Mouse (Mus musculus) brown adipose tissue, adult 24 weeks (tissue): ENCODE results near the gene Zc3h12d. TPM values are rescaled to one million over a fixed set of nuclear protein-coding genes. Genes with fewer than 3 reads are reported as not detected.
"Not testable (repeated sequence)": the region's sequence is repeated elsewhere in the genome, so short reads cannot be mapped to it uniquely, and the experiment has no call there.

Source experiments
- H3K27ac ChIP-seq: fragments of 200-500 bp; replicated peaks from 2 replicates; pipeline ENCODE4 v1.5.1; 2012; ENCODE audit warnings: low read depth, mild to moderate bottlenecking, low read length
- H3K4me1 ChIP-seq: fragments of 200-500 bp; 2 replicates; pipeline ENCODE4 v1.6.1; 2012; ENCODE audit warnings: low read length, mixed read lengths; ENCODE audit not compliant: control insufficient read depth, insufficient read depth, insufficient read length
- H3K4me3 ChIP-seq: fragments of 200-500 bp; 2 replicates; pipeline ENCODE4 v1.5.1; 2012; ENCODE audit warnings: low read depth, mild to moderate bottlenecking, low read length, moderate library complexity; ENCODE audit not compliant: insufficient read depth
- polyA plus RNA-seq: library from polyadenylated mRNA; stranded (reverse); fragments of >200 nt; gene quantifications from 2 replicates; pipeline ENCODE4 v1.2.4, GENCODE M21; 2012; ENCODE audit not compliant: missing spikeins, insufficient read depth, insufficient read length

Gene Zc3h12d
- polyA plus RNA-seq, 1 experiment, result 0.32 TPM

DNA sequence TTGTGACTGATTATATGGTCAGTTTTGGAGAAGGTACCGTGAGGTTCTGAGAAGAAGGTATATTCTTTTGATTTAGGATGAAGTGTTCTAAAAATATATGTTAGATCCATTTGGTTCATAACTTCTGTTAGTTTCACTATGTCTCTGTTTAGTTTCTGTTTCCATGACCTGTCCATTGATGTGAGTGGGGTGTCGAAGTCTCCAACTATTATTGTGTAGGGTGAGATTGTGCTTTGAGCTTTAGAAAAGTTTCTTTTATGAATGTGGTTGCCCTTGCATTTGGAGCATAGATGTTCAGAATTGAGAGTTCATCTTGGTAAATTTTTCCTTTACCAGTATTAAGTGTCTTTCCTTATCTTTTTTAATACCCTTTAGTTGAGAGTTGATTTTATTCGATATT is 48.0 kb downstream of the Zc3h12d start:
- H3K4me3 ChIP-seq, H3K4me1 ChIP-seq, H3K27ac ChIP-seq: not testable (repeated sequence)

DNA sequence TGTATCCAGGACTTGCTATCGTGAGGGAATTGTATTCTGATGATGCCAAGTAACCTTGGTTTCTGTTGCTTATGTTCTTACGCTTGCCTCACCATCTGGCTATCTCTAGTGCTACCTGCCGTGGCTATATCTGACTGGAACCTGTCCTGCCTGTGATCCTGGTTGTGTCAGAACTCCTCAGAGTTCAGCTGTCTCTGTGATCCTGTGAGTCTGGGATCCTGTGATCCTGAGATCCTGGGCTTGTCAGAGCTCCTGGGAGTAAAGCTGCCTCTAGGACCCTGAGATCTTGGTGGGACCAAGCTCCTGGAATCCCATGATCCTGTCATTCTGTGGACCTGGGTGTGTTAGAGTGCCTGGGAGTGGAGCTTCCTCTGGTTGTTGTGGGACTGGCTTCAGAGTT is 49.7 kb downstream of the Zc3h12d start:
- no peak overlapping the region for H3K4me3 ChIP-seq
- no peaks in the 10 kb centered on the region for H3K4me1 ChIP-seq
- H3K27ac ChIP-seq, result no peak overlapping the region

DNA sequence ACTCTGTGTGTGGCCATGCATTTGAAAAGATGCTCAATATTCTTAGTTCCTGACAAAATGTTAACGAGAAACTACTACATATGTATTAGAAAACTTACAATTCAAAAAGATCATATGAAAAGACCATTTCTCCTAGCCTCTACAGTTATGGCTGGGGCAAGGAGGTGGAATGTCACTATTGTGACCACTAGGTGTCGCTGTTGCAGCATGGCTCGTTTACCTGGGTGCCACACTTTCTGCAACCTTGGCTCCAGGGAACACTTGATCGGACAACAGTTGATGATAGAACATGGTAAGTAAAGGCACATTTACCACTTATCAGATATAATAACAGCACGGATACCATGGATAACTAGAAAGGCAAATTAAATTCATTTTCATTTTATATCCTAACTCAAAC is 51.3 kb downstream of the Zc3h12d start:
- H3K4me3 ChIP-seq, result no peak overlapping the region
- H3K27ac ChIP-seq, result no peak overlapping the region
- H3K4me1 ChIP-seq, result no peaks in the 10 kb centered on the region

DNA sequence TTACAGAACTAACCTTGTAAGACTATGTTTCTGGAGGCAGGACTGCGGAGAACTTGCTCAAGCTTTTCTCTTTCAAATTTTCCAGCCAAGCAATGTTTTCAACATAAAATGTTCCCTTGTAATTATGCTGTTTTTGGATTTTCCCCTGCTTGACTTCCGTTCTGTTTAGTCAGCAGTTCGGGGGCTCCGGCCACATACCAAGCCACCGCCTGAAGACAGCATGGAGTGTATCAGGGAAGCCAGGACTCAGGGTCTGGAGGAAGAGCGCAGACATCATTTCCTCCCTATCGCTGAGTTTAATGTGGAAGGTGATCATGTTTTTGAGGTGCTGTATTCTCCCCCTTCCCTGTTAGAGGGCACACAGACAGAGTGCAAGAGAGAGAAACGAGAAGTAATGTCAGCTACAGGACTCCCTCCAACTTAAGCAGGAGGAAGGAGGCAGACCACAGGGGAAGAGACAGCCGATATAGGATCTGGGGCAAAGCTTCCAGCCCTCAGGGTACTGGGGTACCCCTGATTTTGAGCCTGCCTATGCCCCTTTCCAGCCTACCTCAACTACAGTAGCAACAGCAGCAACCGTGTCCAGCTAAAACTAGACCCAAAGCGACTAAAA is 56.1 kb downstream of the Zc3h12d start:
- no peak overlapping the region for H3K4me3 ChIP-seq
- H3K27ac ChIP-seq, result no peak overlapping the region
- no peaks in the 10 kb centered on the region for H3K4me1 ChIP-seq

DNA sequence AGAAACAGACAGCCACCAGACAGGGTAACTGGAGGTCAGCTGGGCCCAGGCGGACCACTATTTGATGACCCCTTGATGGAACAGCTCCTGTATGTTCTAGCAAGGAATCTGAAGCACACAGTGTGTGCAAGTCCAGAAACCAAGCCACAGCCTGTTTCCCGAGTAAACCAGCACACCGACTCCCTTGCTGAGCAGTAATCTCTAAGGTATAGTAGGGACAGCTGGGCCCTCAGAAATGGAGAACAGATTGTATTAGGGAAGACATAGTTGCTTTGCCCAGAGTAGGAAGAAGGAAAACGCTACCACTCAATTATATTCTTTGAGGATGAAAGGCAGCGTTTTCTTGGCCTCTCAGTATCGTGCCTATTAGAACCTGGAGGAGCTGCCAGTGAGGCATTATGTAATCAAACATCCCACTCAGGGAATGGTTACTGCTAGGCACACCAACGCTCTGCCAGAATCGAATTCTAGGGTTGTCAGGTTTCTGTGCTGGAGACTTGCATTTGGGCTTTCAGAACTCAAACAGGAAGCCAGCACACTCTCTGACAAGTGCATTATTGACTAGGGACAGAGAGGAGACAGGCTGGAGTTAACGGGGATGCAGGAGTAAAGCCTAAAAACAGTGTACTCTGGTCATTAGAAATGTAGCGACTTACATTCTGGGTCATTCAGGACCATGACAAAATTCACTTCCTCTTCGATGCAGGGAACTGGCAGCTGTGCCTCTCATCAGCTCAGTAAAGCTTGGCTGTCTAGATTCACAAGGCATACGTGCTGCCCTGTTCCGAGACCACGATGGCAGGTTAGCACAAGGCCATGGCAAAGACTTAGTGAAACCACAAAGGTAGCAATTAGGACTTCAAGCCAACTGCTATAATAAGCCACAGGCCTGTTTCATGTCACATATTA is 68.7 kb downstream of the Zc3h12d start:
- H3K4me1 ChIP-seq, result no peaks in the 10 kb centered on the region
- H3K4me3 ChIP-seq, result no peak overlapping the region
- no peak overlapping the region for H3K27ac ChIP-seq

DNA sequence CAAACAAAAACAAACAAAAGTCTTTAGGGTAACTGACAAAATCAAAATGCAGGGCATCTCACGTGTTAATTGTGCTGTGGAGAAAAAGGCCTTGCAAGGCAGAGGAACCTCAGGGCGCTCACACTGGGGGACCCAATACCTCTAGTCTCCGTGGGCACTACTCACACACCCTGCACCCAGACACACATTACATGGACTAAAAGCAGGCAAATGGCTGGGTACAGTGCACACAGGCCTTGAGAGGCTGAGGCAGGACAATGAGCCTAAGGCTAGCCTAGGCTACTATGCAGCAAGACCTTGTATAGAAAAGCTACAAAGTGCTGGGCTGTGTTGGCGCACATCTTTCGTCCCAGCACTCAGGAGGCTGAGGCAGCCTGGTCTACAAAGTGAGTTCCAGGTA is 71.9 kb downstream of the Zc3h12d start:
- Histone ChIP-seq H3K4me1 (no peaks in the 10 kb centered on the region), H3K27ac (no peak overlapping the region), H3K4me3 (no peak overlapping the region)

DNA sequence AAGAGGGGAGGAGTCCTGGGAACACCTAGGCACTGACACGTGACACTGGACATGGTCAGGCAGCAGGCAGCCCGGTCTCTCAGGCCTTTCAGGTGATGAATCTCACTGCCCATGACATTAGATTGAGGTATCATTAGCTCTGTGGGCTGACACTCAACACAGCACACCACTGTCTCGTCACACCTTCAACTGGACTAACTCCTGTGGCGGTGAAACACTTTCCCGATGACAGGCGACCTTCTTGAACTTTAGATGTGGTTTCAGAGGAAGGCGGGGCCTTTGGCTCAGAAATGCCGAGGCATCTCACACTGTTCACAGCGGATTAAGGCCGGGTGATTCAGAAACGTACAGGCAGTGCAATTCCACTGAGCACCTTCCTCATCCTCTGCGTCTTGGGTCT is 74.9 kb downstream of the Zc3h12d start:
- Histone ChIP-seq H3K4me1 (no peaks in the 10 kb centered on the region), H3K4me3 (no peak overlapping the region), H3K27ac (no peak overlapping the region)

DNA sequence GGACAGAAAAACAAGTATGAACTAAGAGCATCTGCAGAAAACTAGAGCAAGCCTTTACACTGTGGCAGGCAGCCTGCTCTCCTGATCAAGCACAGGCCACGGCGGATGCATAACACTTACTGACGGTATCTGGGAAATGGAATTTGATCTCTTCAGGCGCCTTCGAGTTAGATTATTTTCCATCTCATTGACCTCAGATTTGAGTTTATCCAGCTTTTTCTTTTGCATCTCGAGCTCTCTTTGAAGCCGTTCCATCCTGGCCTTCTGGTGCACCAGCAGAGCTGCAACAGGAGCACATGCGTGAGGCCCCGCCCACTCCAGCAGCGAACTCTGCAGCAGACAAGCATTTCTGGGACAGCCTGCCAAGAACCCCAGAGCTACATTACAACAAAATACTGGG is 79.0 kb downstream of the Zc3h12d start:
- no peak overlapping the region for H3K27ac ChIP-seq
- H3K4me3 ChIP-seq, result no peak overlapping the region
- H3K4me1 ChIP-seq, result no peaks in the 10 kb centered on the region

Other genes with a start within 250 kb of the Zc3h12d start
- 1.6 and 2.0 TPM in 2 replicates for gene Lrp11, start 242.7 kb upstream of the Zc3h12d start, polyA plus RNA-seq
- gene Nup43, start 165.0 kb upstream of the Zc3h12d start, polyA plus RNA-seq, result 5.9 and 6.7 TPM in 2 replicates
- 37.1 and 42.8 TPM in 2 replicates for gene Pcmt1, start 151.3 kb upstream of the Zc3h12d start, polyA plus RNA-seq
- gene Lats1, start 151.3 kb upstream of the Zc3h12d start, polyA plus RNA-seq, result 11.2 and 13.1 TPM in 2 replicates
- gene Katna1, start 106.5 kb upstream of the Zc3h12d start, polyA plus RNA-seq, result 33.3 and 54.1 TPM in 2 replicates
- 477 and 502 TPM in 2 replicates for gene Ginm1, start 39.6 kb upstream of the Zc3h12d start, polyA plus RNA-seq
- gene Ppil4, start 39.6 kb upstream of the Zc3h12d start, polyA plus RNA-seq, result 12.3 and 15.6 TPM in 2 replicates
- 38.1 and 53.4 TPM in 2 replicates for gene Tab2, start 123.8 kb downstream of the Zc3h12d start, polyA plus RNA-seq